Mouse (Mus musculus) liver, adult (tissue): ENCODE results near the gene 4933427D14Rik.

Experiments used
- GATA4 ChIP-seq: IDR thresholded peaks from 2 replicates; pipeline ENCODE4 v1.6.1; 2014; ENCODE audit warnings: mild to moderate bottlenecking, low read length; ENCODE audit not compliant: insufficient replicate concordance

The 4933427D14Rik gene

DNA sequence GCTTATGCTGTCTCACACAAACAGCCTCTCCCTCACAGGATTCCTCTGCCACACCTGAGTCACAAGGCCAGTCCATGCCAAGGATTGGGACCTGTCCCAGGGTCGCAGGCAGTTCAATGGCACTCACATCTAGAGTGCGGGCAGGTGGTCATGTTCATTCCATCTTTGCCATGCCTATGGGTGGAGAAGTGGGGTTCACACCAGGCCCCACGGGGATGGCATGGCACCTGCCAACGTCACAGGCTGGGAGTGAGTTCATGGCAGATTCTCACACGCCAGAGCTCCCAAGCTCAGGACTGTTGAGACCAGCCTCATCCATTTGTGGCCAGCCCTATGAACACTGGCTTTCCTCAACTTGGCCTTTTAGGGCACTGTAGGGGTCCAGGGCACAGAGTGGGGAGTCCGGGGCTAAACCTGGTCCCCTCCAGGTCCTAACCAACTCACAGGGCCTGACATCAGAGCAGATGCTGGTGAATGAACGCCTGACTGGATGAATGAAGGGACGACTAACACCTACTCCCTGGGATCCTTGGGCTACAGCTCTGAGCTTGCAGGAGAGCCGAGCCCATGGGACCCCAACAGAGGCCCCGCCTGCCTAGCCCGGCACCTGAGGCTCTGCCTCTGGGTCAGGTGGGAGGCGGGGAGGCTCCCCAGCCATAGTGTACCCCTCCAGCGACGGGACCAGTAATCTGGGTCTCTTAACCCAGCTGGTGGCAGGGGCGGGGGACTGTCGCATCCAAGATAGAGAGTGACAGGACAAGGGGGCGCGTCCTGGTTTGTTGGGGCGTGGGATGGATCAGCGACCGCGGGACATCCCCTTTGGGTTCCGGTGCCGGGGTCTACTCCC, 72.5 kb downstream of the 4933427D14Rik start:
- no peak for TF ChIP-seq GATA4

- no peak for TF ChIP-seq GATA4
Measured at GRCm38 (mm10) chr11:72133075-72133474, 74.2 kb downstream of the 4933427D14Rik start.

- no peak for TF ChIP-seq GATA4
Measured at GRCm38 (mm10) chr11:72132266-72132665, 75.0 kb downstream of the 4933427D14Rik start.

DNA sequence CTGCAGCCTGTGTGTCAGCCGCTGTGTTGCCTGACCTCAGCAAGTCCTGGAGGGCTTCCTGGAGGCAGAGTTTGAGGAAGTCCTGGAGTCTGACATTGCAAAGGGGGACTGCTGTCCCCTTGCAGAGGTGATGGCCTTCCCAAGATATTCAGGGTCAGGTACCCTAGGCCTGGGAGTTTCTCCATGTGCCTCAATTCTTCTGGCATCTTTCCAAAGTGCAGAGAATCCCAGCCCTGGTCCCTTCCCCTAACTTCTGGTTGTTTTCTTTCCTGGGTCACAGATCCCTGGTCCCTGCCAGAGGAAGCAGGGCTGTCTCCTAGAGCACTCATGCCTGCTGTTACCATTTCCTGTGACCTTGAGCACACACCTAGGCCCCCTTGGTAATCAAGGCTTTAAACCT, 75.6 kb downstream of the 4933427D14Rik start:
- no peak for TF ChIP-seq GATA4

DNA sequence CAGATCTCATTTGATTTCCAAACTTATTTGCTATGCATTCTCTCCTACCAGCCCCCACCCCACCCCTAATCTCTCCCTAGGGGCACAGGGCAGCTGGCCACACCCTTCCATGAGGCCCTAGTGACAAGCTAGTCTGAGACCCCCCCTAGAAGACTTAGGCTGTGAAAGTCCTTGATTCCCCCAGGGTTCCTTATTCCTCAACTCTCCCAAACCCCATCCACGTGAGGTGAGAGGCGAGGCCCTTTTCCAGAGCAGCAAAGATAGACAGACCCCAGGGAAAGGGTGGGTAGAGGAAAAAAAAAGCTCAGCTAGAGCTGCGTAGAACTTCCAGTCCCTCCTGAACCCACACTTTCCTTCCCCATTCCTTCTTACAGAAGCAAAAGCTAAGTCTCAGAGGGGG, 76.4 kb downstream of the 4933427D14Rik start:
- no peak for TF ChIP-seq GATA4

DNA sequence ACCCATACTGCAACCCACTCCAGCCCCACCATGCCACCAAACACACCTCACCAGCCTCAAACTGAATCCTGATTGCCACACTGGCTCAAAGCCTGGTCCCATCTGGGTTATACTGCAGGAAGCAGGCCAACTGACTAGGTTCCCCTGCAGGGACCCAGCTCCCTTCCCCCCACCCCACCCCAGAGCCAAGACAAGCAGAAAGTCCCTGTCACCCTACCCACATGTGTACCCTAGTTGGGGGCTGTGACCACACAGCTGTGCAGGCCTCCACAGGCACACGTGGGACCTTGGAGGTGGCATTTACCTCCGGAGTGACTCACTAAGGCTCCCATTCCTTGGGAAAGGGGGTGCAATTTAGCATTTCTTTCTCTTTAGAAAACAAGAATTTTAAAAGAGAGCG, 76.8 kb downstream of the 4933427D14Rik start:
- TF ChIP-seq GATA4, result no peak

DNA sequence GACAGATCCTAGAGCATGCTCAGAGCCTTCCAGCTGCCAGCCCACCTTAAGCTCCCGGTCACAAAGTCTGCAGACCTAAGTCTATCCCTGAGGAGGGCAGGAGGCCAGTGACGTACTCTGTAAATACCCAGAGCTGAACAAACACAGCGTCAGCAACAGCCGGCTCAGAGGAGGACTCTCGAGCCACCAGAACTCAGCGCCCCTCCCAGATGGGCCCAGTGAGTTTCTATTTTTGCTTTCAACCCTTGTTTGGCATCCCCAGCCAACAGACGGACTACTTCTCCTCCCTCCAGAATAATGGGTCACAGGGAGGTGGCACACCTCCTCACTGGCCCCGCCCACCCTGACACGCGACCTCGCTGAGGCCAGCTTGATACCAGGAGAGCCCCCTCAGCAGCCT, 77.2 kb downstream of the 4933427D14Rik start:
- no peak for TF ChIP-seq GATA4

DNA sequence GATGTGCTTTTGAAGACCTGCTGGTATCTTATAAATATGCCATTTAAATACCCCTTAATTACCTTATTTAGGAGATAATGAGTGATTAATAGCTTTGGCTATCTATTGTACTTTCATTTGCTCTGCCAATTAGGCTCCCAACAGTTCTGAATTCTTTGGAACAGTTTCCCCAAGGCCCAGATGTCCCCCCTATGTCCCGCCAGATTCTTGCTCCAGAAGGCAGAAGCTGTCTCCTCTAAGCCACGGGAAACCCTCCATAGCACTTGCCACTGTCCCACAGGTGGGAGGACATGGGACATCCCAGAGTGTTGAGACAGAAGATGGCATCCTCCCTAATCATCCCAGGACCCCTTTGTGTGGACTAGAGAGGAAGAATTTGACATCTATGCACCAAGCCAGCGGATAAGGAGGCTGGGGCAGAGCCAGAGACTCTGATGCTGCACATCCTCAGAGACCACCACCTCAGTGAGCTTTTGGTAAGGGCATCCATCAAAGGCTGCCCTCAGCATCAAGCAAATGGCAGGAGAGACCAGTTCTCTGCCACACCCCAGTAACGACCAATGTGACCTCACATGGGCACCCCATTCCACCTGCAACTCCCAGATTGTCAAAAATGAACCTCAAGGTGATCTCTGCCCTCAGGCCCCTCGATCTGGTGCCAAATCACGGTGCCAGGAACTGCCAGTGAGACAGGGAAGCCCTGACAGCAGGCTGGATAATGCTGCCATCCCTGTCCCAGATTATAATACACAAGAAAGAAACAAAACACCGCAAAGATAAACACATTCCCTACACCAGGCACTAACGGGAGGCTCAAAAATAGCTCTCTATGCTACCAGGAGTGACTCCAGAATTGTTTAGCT, 78.0 kb downstream of the 4933427D14Rik start:
- TF ChIP-seq GATA4, result no peak

- TF ChIP-seq GATA4, result no peak
Measured at GRCm38 (mm10) chr11:72127450-72128189, 79.6 kb downstream of the 4933427D14Rik start.

DNA sequence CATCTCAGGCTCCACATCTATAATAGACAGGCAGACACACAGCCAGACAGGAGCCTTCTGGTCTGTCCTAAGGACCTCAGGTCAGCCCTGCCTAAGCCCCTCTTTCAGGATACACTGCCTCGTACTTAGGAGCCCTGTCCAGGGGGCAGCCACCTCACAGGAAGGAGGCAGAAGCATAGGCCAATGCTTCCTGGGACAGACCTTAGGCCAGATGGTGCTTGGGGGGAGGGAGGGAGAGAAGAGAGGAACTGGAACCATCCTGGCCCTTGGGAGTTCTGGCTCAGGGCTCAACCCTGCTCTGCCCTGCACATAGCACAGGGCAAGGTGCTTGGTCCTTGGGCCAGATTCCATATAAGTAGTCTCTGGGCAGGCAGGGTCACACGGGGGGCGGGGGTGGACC, 81.5 kb downstream of the 4933427D14Rik start:
- no peak for TF ChIP-seq GATA4

- TF ChIP-seq GATA4, result no peak
Measured at GRCm38 (mm10) chr11:72123531-72123930, 83.7 kb downstream of the 4933427D14Rik start.

GRCm38 (mm10) chr11:72120354-72120753, 86.9 kb downstream of the 4933427D14Rik start:
- no peak for TF ChIP-seq GATA4

DNA sequence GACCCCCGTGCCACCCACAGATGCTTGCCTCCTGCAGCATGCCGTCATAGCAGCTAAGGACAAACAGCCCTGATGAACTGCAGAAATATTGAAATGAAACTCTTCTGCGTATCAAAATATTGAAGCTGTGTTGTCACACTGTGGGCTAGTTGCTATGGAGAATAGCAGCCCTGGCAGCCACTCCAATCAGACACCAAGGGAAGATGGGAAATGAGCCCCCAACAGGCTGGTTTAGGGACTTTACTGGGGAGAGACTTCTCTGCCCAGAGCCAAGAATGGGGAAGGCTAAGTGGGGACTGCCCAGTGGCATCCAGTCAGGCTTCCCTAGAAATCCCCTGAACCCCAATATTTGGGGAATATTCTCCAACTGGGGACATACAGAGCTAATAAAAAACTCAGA, 88.6 kb downstream of the 4933427D14Rik start:
- no peak for TF ChIP-seq GATA4

GRCm38 (mm10) chr11:72113296-72113695, 94.0 kb downstream of the 4933427D14Rik start:
- no peak for TF ChIP-seq GATA4

DNA sequence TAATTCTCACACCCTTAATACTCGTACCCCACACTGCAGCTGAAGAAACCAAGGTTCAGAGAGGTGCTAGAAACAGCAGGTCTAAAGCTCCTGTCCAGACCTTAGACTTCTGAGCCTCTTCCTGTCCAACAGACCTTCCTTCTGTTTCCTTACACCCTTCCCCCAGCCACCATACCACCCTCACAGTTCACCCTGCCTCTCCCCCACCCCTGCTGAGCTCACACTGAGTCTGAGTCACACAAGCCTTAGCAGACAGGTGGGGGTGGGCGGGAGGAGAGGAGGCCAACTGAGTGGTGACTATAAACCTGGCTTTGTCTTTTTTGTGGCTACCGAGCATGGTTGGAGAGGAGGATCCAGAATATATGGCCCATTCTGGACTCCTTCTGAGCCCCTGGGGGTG, 96.5 kb downstream of the 4933427D14Rik start:
- TF ChIP-seq GATA4, result no peak
